Mouse (Mus musculus) hindbrain, embryonic 11.5 days (tissue): ENCODE results near the gene Gm8159. TPM values are rescaled to one million over a fixed set of nuclear protein-coding genes. Genes with fewer than 3 reads are reported as not detected.
A peak's percentile ranks its signal among the peaks of the same experiment; 100 is the strongest.
"Not testable (repeated sequence)": the region's sequence is repeated elsewhere in the genome, so short reads cannot be mapped to it uniquely, and the experiment has no call there.

Experiments used
- ATAC-seq: fragments of 200-750 bp; cut with Nextera tagmentation; 2 replicates; pipeline ENCODE4 v1.8.0; 2017; ENCODE audit warnings: mild to moderate bottlenecking, moderate TSS enrichment, moderate library complexity; ENCODE audit not compliant: low FRiP score
- DNase-seq: peaks from one replicate; pipeline ENCODE4 v3.0.0-alpha.2; 2015; ENCODE audit warnings: low spot score
- H3K27ac ChIP-seq: fragments of 300-500 bp; sonication (generic); 2 replicates; pipeline ENCODE4 v1.5.1; 2014; ENCODE audit warnings: mild to moderate bottlenecking, low read depth, low read length
- H3K27me3 ChIP-seq: fragments of 300-500 bp; sonication (generic); 2 replicates; pipeline ENCODE4 v1.6.1; 2014; ENCODE audit warnings: mild to moderate bottlenecking, low read length, moderate library complexity, mixed read lengths; ENCODE audit not compliant: control insufficient read depth, insufficient read depth
- H3K36me3 ChIP-seq: fragments of 300-500 bp; sonication (generic); 2 replicates; pipeline ENCODE4 v1.6.1; 2014; ENCODE audit warnings: mild to moderate bottlenecking, low read length, moderate library complexity, mixed read lengths; ENCODE audit not compliant: control insufficient read depth, insufficient read depth
- H3K4me1 ChIP-seq: fragments of 300-500 bp; sonication (generic); replicated peaks from 2 replicates; pipeline ENCODE4 v1.6.1; 2014; ENCODE audit warnings: low read length, mixed read lengths; ENCODE audit not compliant: control insufficient read depth, insufficient read depth
- H3K4me2 ChIP-seq: fragments of 300-500 bp; sonication (generic); replicated peaks from 2 replicates; pipeline ENCODE4 v1.6.1; 2014; ENCODE audit warnings: mild to moderate bottlenecking, low read depth, low read length
- H3K4me3 ChIP-seq: fragments of 300-500 bp; sonication (generic); 2 replicates; pipeline ENCODE4 v1.5.1; 2014; ENCODE audit warnings: low read depth, low read length
- H3K9ac ChIP-seq: fragments of 300-500 bp; sonication (generic); 2 replicates; pipeline ENCODE4 v1.6.1; 2014; ENCODE audit warnings: low read depth, low read length
- H3K9me3 ChIP-seq: fragments of 300-500 bp; sonication (generic); 2 replicates; pipeline ENCODE4 v1.6.1; 2016; ENCODE audit warnings: low read length; ENCODE audit not compliant: control insufficient read depth
- WGBS: fragments of 180-500 bp; shearing (Covaris S2); extraction: QIAGEN DNeasy Blood & Tissue Kit; methylation state at CpG from one replicate; pipeline ENCODE4 v1.1.7; 2014; 5-methylcytosine and 5-hydroxymethylcytosine counted together
- polyA plus RNA-seq: library from polyadenylated mRNA; unstranded; fragments of >200 nt; fragmentation: Nextera tagmentation; extraction: Ambion mirVana; gene quantifications from 2 replicates; pipeline ENCODE4 v1.2.1, GENCODE M21; 2014

The Gm8159 gene
- polyA plus RNA-seq = not detected in 2 replicates

GRCm38 (mm10) chr14:4632052-4632451, at the start of gene Gm8159:
Gene Gm8159 (plus strand): TSS chr14:4632352.
- not testable (repeated sequence) for H3K4me2 ChIP-seq, H3K4me3 ChIP-seq, H3K9ac ChIP-seq, DNase-seq, ATAC-seq, H3K27ac ChIP-seq, H3K4me1 ChIP-seq, H3K27me3 ChIP-seq, H3K36me3 ChIP-seq, H3K9me3 ChIP-seq
- no CpG with 5 or more reads among the region's 2 CpGs for WGBS

DNA sequence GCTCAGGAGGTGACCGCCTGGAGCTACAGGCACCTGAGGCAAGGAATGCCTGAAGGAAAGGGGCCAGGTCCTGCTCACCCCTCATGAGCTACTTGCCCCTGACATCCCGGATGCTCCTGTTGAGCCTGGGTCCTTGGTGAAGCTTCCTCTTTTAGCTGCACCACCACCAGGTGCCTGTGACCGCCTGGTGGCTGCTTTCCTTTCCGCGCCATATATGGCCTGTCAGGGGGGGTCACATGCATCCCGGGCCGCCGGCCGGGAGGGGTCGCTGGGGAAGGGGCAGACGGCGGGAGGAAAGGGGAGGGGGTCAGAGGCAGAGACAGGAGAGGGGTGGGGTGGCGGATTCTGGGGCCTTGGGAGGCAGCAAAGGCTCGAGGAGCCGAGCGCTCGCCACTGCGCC, 17.2 kb downstream of the Gm8159 start:
- H3K27me3 ChIP-seq, ATAC-seq, H3K27ac ChIP-seq, H3K4me1 ChIP-seq, H3K36me3 ChIP-seq, H3K9me3 ChIP-seq, H3K9ac ChIP-seq: not testable (repeated sequence)
- Histone ChIP-seq H3K4me2 (peak overlapping the region; percentile 28; the same call in 1 of the 2 replicates), H3K4me3 (peak overlapping the region; percentile 22; the same call in 1 of the 2 replicates)
- DNase-seq = peak; percentile 0
- WGBS = 6% methylated on average over 13 of the region's 18 CpGs

- H3K9ac ChIP-seq, H3K4me2 ChIP-seq, ATAC-seq, H3K4me1 ChIP-seq, H3K36me3 ChIP-seq, H3K27me3 ChIP-seq, H3K27ac ChIP-seq, DNase-seq, H3K9me3 ChIP-seq, H3K4me3 ChIP-seq: not testable (repeated sequence)
- WGBS = 0% methylated on average over 2 of the region's 9 CpGs
Measured at GRCm38 (mm10) chr14:4650324-4650723, 18.2 kb downstream of the Gm8159 start.

DNA sequence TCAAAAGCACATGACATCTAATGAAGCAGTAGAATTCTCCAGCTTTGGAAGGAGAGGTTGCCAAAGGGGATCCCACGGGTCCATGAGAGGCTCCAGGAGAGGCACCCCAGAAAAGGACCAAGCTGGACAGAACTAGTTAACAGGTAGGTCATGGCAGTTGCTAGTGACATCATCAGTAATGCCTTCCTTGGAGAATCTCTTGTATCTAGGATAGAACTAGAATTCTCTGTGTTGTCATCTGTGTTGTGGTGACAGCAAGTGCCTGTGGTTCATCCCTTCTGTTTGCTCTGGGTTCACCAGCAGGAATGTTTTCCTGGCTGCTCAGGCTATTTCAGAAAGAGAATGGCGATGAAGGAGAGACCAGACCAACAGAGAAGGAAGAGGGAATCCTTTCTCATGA, 31.7 kb downstream of the Gm8159 start, which contains the start of gene Gm3239:
Gene Gm3239 (plus strand): TSS at position 301 of the 400 bp plus-strand sequence.
- H3K4me1 ChIP-seq, H3K9me3 ChIP-seq, H3K4me3 ChIP-seq, H3K27me3 ChIP-seq, H3K27ac ChIP-seq, H3K4me2 ChIP-seq, ATAC-seq, H3K36me3 ChIP-seq, DNase-seq, H3K9ac ChIP-seq: not testable (repeated sequence)
- WGBS = no CpG with 5 or more reads among the region's 2 CpGs

Other genes starting within 250 kb of the Gm8159 start
- 0.09 TPM in 1 of 2 replicates, not detected in the other for gene Gm3159, start 234.8 kb upstream of the Gm8159 start, polyA plus RNA-seq
- gene Gm3164, start 216.9 kb upstream of the Gm8159 start, polyA plus RNA-seq = 0.73 and 1.3 TPM in 2 replicates
- gene Gm3173, start 201.4 kb upstream of the Gm8159 start, polyA plus RNA-seq = not detected in 2 replicates
- not detected in 2 replicates for gene Gm3182, start 150.6 kb upstream of the Gm8159 start, polyA plus RNA-seq
- gene Gm3047, start 76.9 kb upstream of the Gm8159 start, polyA plus RNA-seq = not detected in 2 replicates
- gene Gm3239, start 31.8 kb downstream of the Gm8159 start, polyA plus RNA-seq = 0.45 TPM in 1 of 2 replicates, not detected in the other
- not detected in 2 replicates for gene Gm7876, start 76.9 kb downstream of the Gm8159 start, polyA plus RNA-seq
- gene Gm3252, start 94.4 kb downstream of the Gm8159 start, polyA plus RNA-seq = 0.11 and 0.63 TPM in 2 replicates
- not detected in 2 replicates for gene Gm9602, start 144.0 kb downstream of the Gm8159 start, polyA plus RNA-seq
- not detected in 2 replicates for gene Gm3269, start 205.8 kb downstream of the Gm8159 start, polyA plus RNA-seq
- gene Gm3264, start 223.2 kb downstream of the Gm8159 start, polyA plus RNA-seq = 0.28 and 1.3 TPM in 2 replicates